Mouse (Mus musculus): ENCODE measurements at regions not wholly inside any gene's neighbourhood (a gene's known extent, or its start where the extent isn't known, plus 50 kb on each side); places are given as distances from the start of the nearest gene placed in this dataset.

DNA sequence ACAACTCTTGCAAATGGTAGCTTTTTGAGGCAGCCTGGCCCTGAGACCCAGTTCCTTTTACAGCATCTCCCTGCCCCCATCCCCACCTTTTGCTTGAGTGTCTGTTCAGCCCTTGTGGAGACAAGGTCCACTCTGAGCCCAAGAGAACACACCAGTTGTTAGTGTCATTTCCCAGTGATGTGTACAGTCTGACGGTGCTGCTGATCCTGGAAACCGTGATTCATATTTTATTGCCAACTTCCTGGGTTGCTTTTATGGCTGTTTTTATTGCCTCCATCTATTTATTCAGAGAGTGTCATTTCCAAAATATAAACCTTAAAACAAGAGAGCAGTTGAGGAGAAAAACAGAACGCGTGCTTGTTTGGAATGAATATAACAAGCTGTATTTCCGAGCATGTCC lies 309.6 kb upstream of the Isl1 start:
- TF ChIP-seq POLR2A (IDR thresholded peaks at IDR 0.05; ENCODE audit: extremely low read depth, insufficient read depth, low read length) (no peak), CTCF (IDR thresholded peaks at IDR 0.05; ENCODE audit: low read depth, low read length) (no peak)

Measured in liver, adult 2 months (tissue).